Mouse (Mus musculus) G1E (cell line): Measurements from ENCODE around the gene Cables2.

Experiments
- CTCF ChIP-seq: IDR thresholded peaks from 2 replicates; pipeline ENCODE4 v1.5.1; 2012; ENCODE audit warnings: low read depth, low read length, inconsistent platforms, mixed read lengths
- GATA1 ChIP-seq: IDR thresholded peaks from 2 replicates; pipeline ENCODE4 v1.6.1; 2012; ENCODE audit warnings: borderline replicate concordance, low read length, inconsistent platforms, mixed read lengths
- GATA2 ChIP-seq: IDR thresholded peaks from 2 replicates; pipeline ENCODE4 v1.6.1; 2012; ENCODE audit warnings: low read depth, low read length, inconsistent platforms, borderline replicate concordance

- TF ChIP-seq CTCF (no peak), GATA2 (no peak), GATA1 (no peak)
Observed at GRCm38 (mm10) chr2:180222250-180222649, 51.0 kb downstream of the Cables2 start.
